ENCODE assay signal across 8 mouse cellular contexts in the genomic region with DNA sequence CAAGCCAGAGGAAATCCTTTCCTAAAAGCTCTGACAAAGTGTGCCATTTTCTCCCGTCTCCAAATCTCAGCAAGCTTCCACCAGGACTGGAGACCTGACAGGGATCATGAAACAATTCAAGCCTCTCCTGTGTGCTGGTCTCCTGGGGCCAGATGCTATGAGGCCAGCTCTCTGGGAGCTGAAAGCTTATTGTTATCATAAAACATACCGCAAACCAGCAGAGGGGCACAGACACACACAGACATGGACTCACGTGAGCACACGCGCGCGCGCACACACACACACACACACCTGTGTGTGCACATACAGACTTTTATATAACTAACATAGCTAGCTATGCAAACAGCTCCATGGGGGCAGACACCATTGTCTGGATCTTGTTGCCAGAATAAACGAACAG. TPM values are rescaled to one million over a fixed set of nuclear protein-coding genes. Genes with fewer than 3 reads are reported as not detected.
DNase-seq lines count a peak whose midpoint lies in the region; ATAC-seq lines count a peak whose summit lies in the region.

No protein-coding gene starts in this region.

- no peak for DNase-seq in frontal cortex, adult 2 months (ENCODE audit: extremely low spot score in 1 of 2, low spot score in 1 of 2)
- peak; percentile 24 for DNase-seq in right cerebral cortex, postnatal 25 days
- DNase-seq in right cerebral cortex, postnatal 36 days (ENCODE audit: low spot score in 2 of 2): no peak
- no peak for DNase-seq in cerebellum, adult 8-10 months
- DNase-seq in lung, adult 18-20 months: no peak
- no peak for DNase-seq in T-cell, adult 2 months (ENCODE audit: low spot score)

- no peak overlapping the region for H3K9ac ChIP-seq in liver, embryonic 16.5 days (ENCODE audit: low read depth, low read length)

- 71% methylated on average over 9 of the region's 9 CpGs for WGBS in liver, embryonic 16.5 days (ENCODE audit: insufficient replicate concordance)

- peak overlapping the region; percentile 100 for H3K4me2 ChIP-seq in liver, embryonic 16.5 days (ENCODE audit: low read depth, low read length)

- H3K4me3 ChIP-seq in liver, embryonic 16.5 days (ENCODE audit: low read depth, low read length): peak overlapping the region; percentile 95

- no peaks in the 10 kb centered on the region for H3K36me3 ChIP-seq in liver, embryonic 16.5 days (ENCODE audit: control insufficient read depth, insufficient read depth)

- H3K4me1 ChIP-seq in liver, embryonic 16.5 days (ENCODE audit: control insufficient read depth, low read depth, low read length): peaks cover 25% of the 10 kb centered on the region

- H3K27me3 ChIP-seq in liver, embryonic 16.5 days (ENCODE audit: control insufficient read depth, insufficient read depth, low read depth, low read length): no peaks in the 10 kb centered on the region

- 0 out of 2 replicates have a peak, but pooled peaks cover under 1% of the 10 kb centered on the region for H3K9me3 ChIP-seq in liver, embryonic 16.5 days (replicated peaks; ENCODE audit: control insufficient read depth, low read length)

- 0 out of 2 replicates have a peak, but pooled peaks have one; percentile 4 for ATAC-seq in frontal cortex, adult (ENCODE audit: low TSS enrichment)
- ATAC-seq in liver, embryonic 16.5 days (ENCODE audit: low read depth): no peak

- no peak overlapping the region for H3K27ac ChIP-seq in liver, embryonic 16.5 days (ENCODE audit: low read length)

RNA-seq across cellular contexts. Expression of a gene that starts 1.5 kb away (rescaled TPM):
- 24.2 and 25.5 TPM in 2 replicates for polyA plus RNA-seq in frontal cortex, adult 2 months (2012; rRNA removed)
- polyA plus RNA-seq in liver, embryonic 16.5 days (2015; fragmentation: Nextera tagmentation; extraction: Ambion mirVana): 3.6 and 3.8 TPM in 2 replicates

RNA-seq across cellular contexts. Expression of a gene that starts 25.0 kb away (rescaled TPM):
- 114 and 137 TPM in 2 replicates for polyA plus RNA-seq in frontal cortex, adult 2 months (2012; rRNA removed)
- polyA plus RNA-seq in liver, embryonic 16.5 days (2015; fragmentation: Nextera tagmentation; extraction: Ambion mirVana): 104 and 114 TPM in 2 replicates
